Mouse (Mus musculus) C2C12 (cell line): Measurements from ENCODE around the gene Mybl2. TPM values are rescaled to one million over a fixed set of nuclear protein-coding genes. Genes with fewer than 3 reads are reported as not detected.

Experiments
- H3K27me3 ChIP-seq: one replicate; pipeline ENCODE4 v1.6.1; 2011; ENCODE audit not compliant: control insufficient read depth, insufficient read depth, insufficient read length
- H3K36me3 ChIP-seq: one replicate; pipeline ENCODE4 v1.6.1; 2011; ENCODE audit not compliant: control insufficient read depth, insufficient read depth
- H3K4me3 ChIP-seq: one replicate; pipeline ENCODE4 v1.5.1; 2011; ENCODE audit warnings: mild to moderate bottlenecking, control low read depth; ENCODE audit not compliant: poor library complexity, insufficient read depth, severe bottlenecking
- H3K79me2 ChIP-seq: one replicate; pipeline ENCODE4 v1.6.1; 2011; ENCODE audit not compliant: control insufficient read depth, insufficient read depth
- H3K79me3 ChIP-seq: one replicate; pipeline ENCODE4 v1.6.1; 2011; ENCODE audit warnings: low read depth, control low read depth
- H3ac ChIP-seq: one replicate; pipeline ENCODE3; 2011; ENCODE audit warnings: low read depth; ENCODE audit not compliant: control insufficient read depth, insufficient read length
- CEBPB ChIP-seq: IDR thresholded peaks from one replicate; pipeline ENCODE4 v1.6.1; 2011; ENCODE audit warnings: low read depth, mild to moderate bottlenecking, control low read depth, moderate library complexity
- CTCF ChIP-seq: IDR thresholded peaks from one replicate; pipeline ENCODE4 v1.5.1; 2011; ENCODE audit not compliant: control insufficient read depth, insufficient read depth, insufficient read length
- FOSL1 ChIP-seq: IDR thresholded peaks from one replicate; pipeline ENCODE4 v1.8.0; 2011; ENCODE audit warnings: mild to moderate bottlenecking, low read length; ENCODE audit not compliant: poor library complexity, insufficient read depth, severe bottlenecking
- MAX ChIP-seq: IDR thresholded peaks from one replicate; pipeline ENCODE4 v1.6.1; 2011; ENCODE audit warnings: mild to moderate bottlenecking, control low read depth
- MYOD1 ChIP-seq: IDR thresholded peaks from one replicate; pipeline ENCODE4 v1.6.1; 2011; ENCODE audit warnings: low read depth; ENCODE audit not compliant: control insufficient read depth, insufficient read length
- MYOG ChIP-seq: IDR thresholded peaks from one replicate; pipeline ENCODE4 v1.6.1; 2011; ENCODE audit not compliant: control insufficient read depth, insufficient read length; ENCODE audit errors: extremely low read depth
- USF1 ChIP-seq: IDR thresholded peaks from one replicate; pipeline ENCODE4 v1.6.1; 2011; ENCODE audit warnings: low read depth, mild to moderate bottlenecking, control low read depth, moderate library complexity
- polyA plus RNA-seq: library from polyadenylated mRNA; unstranded; fragments of >200 nt; fragmentation: generic; extraction: Trizol; gene quantifications from one replicate; pipeline ENCODE4 v1.2.1, GENCODE M21; 2012; ENCODE audit warnings: missing spikeins

The Mybl2 gene
- polyA plus RNA-seq, 1 experiment, result 37.8 TPM

- Histone ChIP-seq H3K27me3 (peaks cover 1% of the 10 kb centered on the region), H3K36me3 (no peaks in the 10 kb centered on the region), H3K4me3 (no peak overlapping the region), H3K79me3 (no peaks in the 10 kb centered on the region), H3K79me2 (no peaks in the 10 kb centered on the region), H3ac (no peak overlapping the region)
- no peak for TF ChIP-seq MAX
- no peak for TF ChIP-seq USF1
- no peak for TF ChIP-seq FOSL1
- TF ChIP-seq CEBPB, result no peak
- TF ChIP-seq MYOG, result no peak
- no peak for TF ChIP-seq MYOD1
- TF ChIP-seq CTCF, result no peak
These were observed 49.7 kb downstream of the Mybl2 start for GRCm38 (mm10) chr2:163104086-163104770.

GRCm38 (mm10) chr2:163108385-163108784, 53.9 kb downstream of the Mybl2 start:
- H3K79me3 ChIP-seq, result no peaks in the 10 kb centered on the region
- H3K79me2 ChIP-seq, result no peaks in the 10 kb centered on the region
- no peak overlapping the region for H3K4me3 ChIP-seq
- H3K36me3 ChIP-seq, result no peaks in the 10 kb centered on the region
- peaks cover 7% of the 10 kb centered on the region for H3K27me3 ChIP-seq
- H3ac ChIP-seq, result no peak overlapping the region
- no peak for TF ChIP-seq USF1
- no peak for TF ChIP-seq FOSL1
- TF ChIP-seq MYOG, result no peak
- TF ChIP-seq CEBPB, result no peak
- TF ChIP-seq CTCF, result no peak
- TF ChIP-seq MAX, result no peak
- no peak for TF ChIP-seq MYOD1

GRCm38 (mm10) chr2:163110706-163111105, 56.2 kb downstream of the Mybl2 start:
- H3K79me3 ChIP-seq, result no peaks in the 10 kb centered on the region
- H3K79me2 ChIP-seq, result no peaks in the 10 kb centered on the region
- TF ChIP-seq MAX, result no peak
- TF ChIP-seq USF1, result no peak
- TF ChIP-seq CTCF, result no peak
- no peak for TF ChIP-seq CEBPB
- TF ChIP-seq MYOD1, result no peak
- no peak for TF ChIP-seq MYOG
- no peak for TF ChIP-seq FOSL1
- no peaks in the 10 kb centered on the region for H3K36me3 ChIP-seq
- no peak overlapping the region for H3ac ChIP-seq
- no peak overlapping the region for H3K4me3 ChIP-seq
- peaks cover 14% of the 10 kb centered on the region for H3K27me3 ChIP-seq

- peaks cover 14% of the 10 kb centered on the region for H3K27me3 ChIP-seq
- no peak for TF ChIP-seq USF1
- TF ChIP-seq MAX, result no peak
- TF ChIP-seq MYOD1, result no peak
These were observed 57.1 kb downstream of the Mybl2 start for GRCm38 (mm10) chr2:163111413-163112201.

GRCm38 (mm10) chr2:163120626-163121352, 66.3 kb downstream of the Mybl2 start:
- no peak for TF ChIP-seq MYOD1
- no peak for TF ChIP-seq FOSL1
- TF ChIP-seq MYOG, result no peak
- no peak for TF ChIP-seq MAX
- no peak for TF ChIP-seq CEBPB
- TF ChIP-seq CTCF, result no peak
- no peak for TF ChIP-seq USF1
- Histone ChIP-seq H3K27me3 (peaks cover 48% of the 10 kb centered on the region), H3K4me3 (no peak overlapping the region)

More at GRCm38 (mm10) chr2:163111413-163112201, 57.1 kb downstream of the Mybl2 start:
- no peak overlapping the region for H3ac ChIP-seq
- no peak overlapping the region for H3K4me3 ChIP-seq
- H3K79me2 ChIP-seq, result no peaks in the 10 kb centered on the region
- no peaks in the 10 kb centered on the region for H3K79me3 ChIP-seq
- no peaks in the 10 kb centered on the region for H3K36me3 ChIP-seq

More at GRCm38 (mm10) chr2:163120626-163121352, 66.3 kb downstream of the Mybl2 start:
- Histone ChIP-seq H3K79me2 (no peaks in the 10 kb centered on the region), H3ac (no peak overlapping the region), H3K36me3 (no peaks in the 10 kb centered on the region), H3K79me3 (no peaks in the 10 kb centered on the region)
